Mouse (Mus musculus) testis, adult 2 months (tissue): ENCODE measurements around the gene Cdh23.

ENCODE experiments used
- CTCF ChIP-seq: fragments of 200-500 bp; IDR thresholded peaks from 2 replicates; pipeline ENCODE4 v1.5.1; 2012; ENCODE audit warnings: low read depth, mild to moderate bottlenecking, inconsistent platforms, low read length, moderate library complexity; ENCODE audit not compliant: control insufficient read depth, insufficient read depth, insufficient replicate concordance
- POLR2A ChIP-seq: fragments of 200-500 bp; IDR thresholded peaks from 2 replicates; pipeline ENCODE4 v1.6.1; 2012; ENCODE audit warnings: low read depth, mild to moderate bottlenecking, inconsistent platforms, low read length, moderate library complexity; ENCODE audit not compliant: control insufficient read depth

GRCm38 (mm10) chr10:60351761-60352455 lies 344.4 kb downstream of the Cdh23 start:
- TF ChIP-seq CTCF (no peak), POLR2A (no peak)
